Mouse (Mus musculus): ENCODE data around the gene Zdhhc14.

DNA sequence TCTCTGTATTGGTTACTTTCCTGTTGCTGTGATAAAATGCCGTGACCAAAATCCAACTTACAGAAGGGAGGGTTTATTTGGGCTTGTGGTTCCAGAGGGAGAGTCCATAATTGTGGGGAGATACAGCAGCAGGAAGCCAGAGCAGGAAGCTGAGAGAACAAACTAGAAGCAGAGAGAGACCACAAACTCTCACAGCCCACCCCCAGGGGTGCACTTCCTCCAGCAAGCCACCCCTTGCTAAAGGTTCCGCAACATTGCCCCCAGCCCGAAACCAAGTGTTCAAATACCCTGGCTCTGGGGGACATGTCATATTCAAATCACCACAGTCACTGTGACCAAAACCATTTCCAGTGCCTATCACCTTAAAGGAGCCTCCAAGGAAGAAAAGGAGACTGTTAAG is 254.0 kb downstream of the Zdhhc14 start:
- TF ChIP-seq CTCF (IDR thresholded peaks at IDR 0.05; ENCODE audit: control insufficient read depth, insufficient read depth, insufficient read length), result no peak
- no peak for TF ChIP-seq MYOD1 (IDR thresholded peaks at IDR 0.05; ENCODE audit: control insufficient read depth, insufficient read length, low read depth)
- no peak for TF ChIP-seq USF1 (IDR thresholded peaks at IDR 0.05; ENCODE audit: low read depth)

Measured in C2C12 (cell line).